Mouse (Mus musculus): ENCODE measurements around the gene Ackr2. TPM values are rescaled to one million over a fixed set of nuclear protein-coding genes. Genes with fewer than 3 reads are reported as not detected.

Ackr2 gene
- polyA plus RNA-seq, 1 experiment from 2014 or later: 1.2 TPM

GRCm38 (mm10) chr9:121895392-121895993 lies 2.7 kb upstream of the Ackr2 start:
- Histone ChIP-seq H3K36me3 (no peaks in the 10 kb centered on the region), H3K4me2 (no peak overlapping the region), H3K4me1 (replicated peaks) (peaks cover 3% of the 10 kb centered on the region; the same call in 1 of the 2 replicates), H3K4me3 (no peak overlapping the region), H3K27me3 (no peaks in the 10 kb centered on the region), H3K27ac (replicated peaks) (no peak overlapping the region), H3K9ac (no peak overlapping the region), H3K9me3 (no peaks in the 10 kb centered on the region)
- WGBS: 72% methylated on average over 7 of the region's 7 CpGs
- ATAC-seq (ENCODE audit: low read depth): no peak

- Histone ChIP-seq H3K4me1 (replicated peaks) (no peaks in the 10 kb centered on the region), H3K36me3 (no peaks in the 10 kb centered on the region), H3K9ac (no peak overlapping the region), H3K27ac (replicated peaks) (no peak overlapping the region), H3K4me2 (no peak overlapping the region), H3K27me3 (no peaks in the 10 kb centered on the region), H3K4me3 (no peak overlapping the region), H3K9me3 (no peaks in the 10 kb centered on the region)
- 86% methylated on average over 4 of the region's 4 CpGs for WGBS
- ATAC-seq (ENCODE audit: low read depth): no peak
These were observed 1.3 kb upstream of the Ackr2 start for GRCm38 (mm10) chr9:121896820-121897219.

DNA sequence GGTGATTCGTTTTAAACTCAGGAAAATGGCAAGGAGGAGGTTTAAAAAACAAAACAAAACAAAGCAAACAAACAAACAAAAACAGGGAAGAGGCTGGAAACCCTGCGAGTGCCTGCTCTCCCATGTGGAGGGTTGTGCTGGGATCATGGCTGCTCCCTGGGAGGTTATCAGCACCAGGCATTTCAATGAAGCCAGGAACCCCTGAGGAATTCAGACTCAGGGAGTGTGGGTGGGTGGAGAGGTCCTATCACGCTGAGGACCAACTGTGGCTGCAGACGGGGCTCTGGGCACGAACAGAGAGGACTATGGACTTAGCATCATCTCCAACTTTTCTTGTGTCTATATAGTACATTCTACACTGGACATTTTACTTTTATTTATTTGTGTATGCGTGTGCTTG lies 1.2 kb downstream of the Ackr2 start:
- Histone ChIP-seq H3K27ac (replicated peaks) (no peak overlapping the region), H3K4me2 (no peak overlapping the region), H3K4me3 (no peak overlapping the region), H3K9me3 (no peaks in the 10 kb centered on the region), H3K9ac (no peak overlapping the region), H3K36me3 (no peaks in the 10 kb centered on the region), H3K4me1 (replicated peaks) (no peaks in the 10 kb centered on the region), H3K27me3 (no peaks in the 10 kb centered on the region)
- WGBS: 80% methylated on average over 6 of the region's 6 CpGs
- no peak for ATAC-seq (ENCODE audit: low read depth)

GRCm38 (mm10) chr9:121900282-121900855 lies 2.2 kb downstream of the Ackr2 start:
- H3K36me3 ChIP-seq: no peaks in the 10 kb centered on the region
- no peak overlapping the region for H3K4me2 ChIP-seq
- H3K27me3 ChIP-seq: no peaks in the 10 kb centered on the region
- no peak overlapping the region for H3K4me3 ChIP-seq
- 89% methylated on average over 5 of the region's 5 CpGs for WGBS
- no peaks in the 10 kb centered on the region for H3K4me1 ChIP-seq (replicated peaks)
- ATAC-seq (ENCODE audit: low read depth): no peak
- no peak overlapping the region for H3K27ac ChIP-seq (replicated peaks)
- H3K9ac ChIP-seq: no peak overlapping the region
- H3K9me3 ChIP-seq: no peaks in the 10 kb centered on the region

- Histone ChIP-seq H3K27ac (replicated peaks) (no peak overlapping the region), H3K27me3 (no peaks in the 10 kb centered on the region), H3K4me2 (no peak overlapping the region), H3K4me3 (no peak overlapping the region), H3K4me1 (replicated peaks) (no peaks in the 10 kb centered on the region), H3K9me3 (no peaks in the 10 kb centered on the region), H3K9ac (no peak overlapping the region), H3K36me3 (no peaks in the 10 kb centered on the region)
- WGBS: 74% methylated on average over 5 of the region's 5 CpGs
- no peak for ATAC-seq (ENCODE audit: low read depth)
These were observed 3.9 kb downstream of the Ackr2 start for GRCm38 (mm10) chr9:121901710-121902700.

- Histone ChIP-seq H3K27ac (replicated peaks) (no peak overlapping the region), H3K4me3 (no peak overlapping the region), H3K4me2 (no peak overlapping the region), H3K9me3 (no peaks in the 10 kb centered on the region), H3K27me3 (no peaks in the 10 kb centered on the region), H3K4me1 (replicated peaks) (no peaks in the 10 kb centered on the region), H3K36me3 (no peaks in the 10 kb centered on the region), H3K9ac (no peak overlapping the region)
- ATAC-seq (ENCODE audit: low read depth): no peak
- WGBS: 81% methylated on average over 8 of the region's 8 CpGs
These were observed 5.5 kb downstream of the Ackr2 start for GRCm38 (mm10) chr9:121903476-121904305.

GRCm38 (mm10) chr9:121904319-121904718 lies 6.2 kb downstream of the Ackr2 start:
- ATAC-seq (ENCODE audit: low read depth): no peak
- Histone ChIP-seq H3K4me3 (no peak overlapping the region), H3K27me3 (no peaks in the 10 kb centered on the region), H3K4me2 (no peak overlapping the region), H3K27ac (replicated peaks) (no peak overlapping the region), H3K9me3 (no peaks in the 10 kb centered on the region), H3K4me1 (replicated peaks) (no peaks in the 10 kb centered on the region), H3K36me3 (no peaks in the 10 kb centered on the region), H3K9ac (no peak overlapping the region)
- 87% methylated on average over 4 of the region's 4 CpGs for WGBS

GRCm38 (mm10) chr9:121904946-121905345 lies 6.8 kb downstream of the Ackr2 start:
- H3K27me3 ChIP-seq: no peaks in the 10 kb centered on the region
- 91% methylated on average over 7 of the region's 7 CpGs for WGBS
- no peaks in the 10 kb centered on the region for H3K36me3 ChIP-seq

DNA sequence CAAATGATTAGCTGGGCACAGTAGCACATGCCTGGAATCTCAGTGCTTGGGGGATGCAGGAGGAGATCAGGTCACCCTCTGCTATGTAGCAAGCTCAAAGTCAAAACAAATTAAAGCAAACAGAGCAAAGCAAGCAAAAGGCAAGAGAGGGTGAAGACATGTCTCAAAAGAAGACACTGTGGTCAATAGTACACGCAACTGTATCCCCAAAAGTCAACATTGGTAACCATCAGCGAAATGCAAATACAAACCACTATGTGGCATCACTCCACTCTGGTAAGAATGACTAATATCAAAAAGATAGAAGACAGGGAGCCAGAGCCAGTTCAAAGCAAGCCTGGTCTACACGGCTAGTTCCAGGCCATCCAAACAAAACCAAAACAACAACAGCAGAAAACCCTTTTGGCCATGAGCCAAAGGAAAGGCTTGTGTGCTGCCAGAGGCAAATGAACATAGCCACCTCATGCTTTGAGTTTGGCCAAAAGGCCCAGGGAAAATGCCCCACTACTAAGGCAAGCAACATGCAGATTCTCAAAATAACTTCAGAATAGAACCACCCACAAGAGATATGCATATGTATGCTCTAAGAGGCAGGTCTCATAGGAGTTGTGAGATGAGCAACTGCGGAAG lies 7.5 kb downstream of the Ackr2 start:
- Histone ChIP-seq H3K4me3 (no peak overlapping the region), H3K27ac (replicated peaks) (no peak overlapping the region), H3K9me3 (no peaks in the 10 kb centered on the region), H3K4me2 (no peak overlapping the region), H3K9ac (no peak overlapping the region), H3K36me3 (no peaks in the 10 kb centered on the region), H3K27me3 (no peaks in the 10 kb centered on the region), H3K4me1 (replicated peaks) (no peaks in the 10 kb centered on the region)
- ATAC-seq (ENCODE audit: low read depth): no peak
- 87% methylated on average over 4 of the region's 4 CpGs for WGBS

More at GRCm38 (mm10) chr9:121904946-121905345, 6.8 kb downstream of the Ackr2 start:
- H3K4me1 ChIP-seq (replicated peaks): no peaks in the 10 kb centered on the region
- H3K9me3 ChIP-seq: no peaks in the 10 kb centered on the region
- no peak for ATAC-seq (ENCODE audit: low read depth)
- H3K4me3 ChIP-seq: no peak overlapping the region
- no peak overlapping the region for H3K9ac ChIP-seq
- H3K27ac ChIP-seq (replicated peaks): no peak overlapping the region
- H3K4me2 ChIP-seq: no peak overlapping the region

- H3K9me3 ChIP-seq: no peaks in the 10 kb centered on the region
- H3K4me2 ChIP-seq: no peak overlapping the region
- H3K4me3 ChIP-seq: no peak overlapping the region
- ATAC-seq (ENCODE audit: low read depth): no peak
- 87% methylated on average over 5 of the region's 5 CpGs for WGBS
- H3K27me3 ChIP-seq: no peaks in the 10 kb centered on the region
- no peak overlapping the region for H3K27ac ChIP-seq (replicated peaks)
- no peaks in the 10 kb centered on the region for H3K36me3 ChIP-seq
- no peaks in the 10 kb centered on the region for H3K4me1 ChIP-seq (replicated peaks)
- H3K9ac ChIP-seq: no peak overlapping the region
These were observed 8.3 kb downstream of the Ackr2 start for GRCm38 (mm10) chr9:121906456-121906855.

DNA sequence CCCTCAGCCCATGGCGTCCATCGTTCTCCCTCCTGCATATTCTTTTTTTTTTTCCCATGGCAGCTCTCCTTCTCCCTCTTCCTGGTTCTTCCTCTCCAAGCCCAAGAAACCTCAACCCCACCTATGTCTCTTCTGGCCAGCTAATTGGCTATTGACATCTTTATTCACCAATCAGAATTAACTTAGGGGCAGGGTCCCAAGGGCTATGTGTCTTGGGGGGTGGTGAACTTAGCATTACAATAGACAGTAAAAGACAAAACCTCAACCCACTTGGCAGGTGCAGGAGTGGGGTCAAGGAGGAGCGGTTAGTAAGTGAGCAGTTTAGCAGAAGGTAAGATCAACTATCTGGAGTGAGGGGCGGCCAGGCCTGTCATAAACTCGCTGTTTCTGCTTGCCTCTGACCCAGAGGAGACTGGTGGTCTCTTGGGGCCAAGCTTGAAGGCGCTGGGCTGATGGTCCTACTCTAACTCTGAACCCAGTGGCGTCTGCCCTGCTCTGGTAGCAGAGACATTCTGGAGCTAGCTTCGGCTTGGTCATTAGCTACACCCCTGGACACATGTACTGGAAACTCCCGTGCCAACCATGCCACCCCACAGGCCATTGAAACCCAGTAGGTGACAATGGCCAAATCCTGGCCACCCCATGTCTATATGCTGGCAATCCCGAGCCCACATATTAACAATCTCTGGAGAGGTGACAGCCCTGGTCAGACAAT lies 9.4 kb downstream of the Ackr2 start:
- 70% methylated on average over 10 of the region's 10 CpGs for WGBS
- no peaks in the 10 kb centered on the region for H3K4me1 ChIP-seq (replicated peaks)

More for the DNA sequence above, 9.4 kb downstream of the Ackr2 start:
- H3K9ac ChIP-seq: no peak overlapping the region
- ATAC-seq (ENCODE audit: low read depth): no peak
- no peaks in the 10 kb centered on the region for H3K27me3 ChIP-seq
- H3K4me2 ChIP-seq: no peak overlapping the region
- H3K36me3 ChIP-seq: no peaks in the 10 kb centered on the region
- H3K4me3 ChIP-seq: no peak overlapping the region
- no peak overlapping the region for H3K27ac ChIP-seq (replicated peaks)
- H3K9me3 ChIP-seq: no peaks in the 10 kb centered on the region
